Mouse (Mus musculus) kidney, adult 2 months (tissue): ENCODE results near the gene Ets1.

ENCODE experiments used
- CTCF ChIP-seq: fragments of 200-500 bp; conservative IDR thresholded peaks from 2 replicates; pipeline ENCODE4 v1.5.1; 2011; ENCODE audit warnings: low read depth, mild to moderate bottlenecking, control low read depth, low read length, moderate library complexity, mixed read lengths; ENCODE audit not compliant: insufficient read depth, insufficient read length
- POLR2A ChIP-seq: fragments of 200-500 bp; IDR thresholded peaks from one replicate; pipeline ENCODE4 v1.6.1; 2011; ENCODE audit warnings: low read depth, low read length, control low read depth

DNA sequence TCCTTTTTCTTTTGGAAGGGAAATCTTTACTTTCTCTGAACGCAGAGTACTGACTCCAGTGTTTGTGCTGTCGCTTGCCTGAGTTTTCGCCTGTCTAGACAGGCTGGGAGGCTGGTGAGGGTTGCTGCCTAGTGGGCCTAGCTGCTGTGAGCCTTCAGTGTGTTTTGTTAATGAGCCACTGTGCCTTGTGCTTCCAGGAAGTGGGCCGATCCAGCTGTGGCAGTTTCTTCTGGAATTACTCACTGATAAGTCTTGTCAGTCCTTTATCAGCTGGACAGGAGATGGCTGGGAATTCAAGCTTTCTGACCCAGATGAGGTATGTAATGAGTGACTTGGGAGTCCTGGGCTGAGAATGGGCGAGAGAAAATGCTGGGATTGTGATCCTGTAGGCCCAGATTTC lies 116.6 kb downstream of the Ets1 start:
- no peak for TF ChIP-seq CTCF
- no peak for TF ChIP-seq POLR2A
